Mouse (Mus musculus) brain, embryonic 14.5 days (tissue): ENCODE results near the gene Slc22a21.

ENCODE experiments used
- CTCF ChIP-seq: fragments of 200-500 bp; IDR thresholded peaks from 2 replicates; pipeline ENCODE4 v1.5.1; 2012; ENCODE audit warnings: inconsistent platforms, mild to moderate bottlenecking, moderate library complexity, borderline replicate concordance; ENCODE audit not compliant: insufficient read depth, insufficient read length; ENCODE audit errors: extremely low read depth
- POLR2A ChIP-seq: fragments of 200-500 bp; IDR thresholded peaks from 2 replicates; pipeline ENCODE4 v1.6.1; 2012; ENCODE audit warnings: mild to moderate bottlenecking, inconsistent platforms, borderline replicate concordance; ENCODE audit not compliant: poor library complexity, insufficient read depth, insufficient read length, severe bottlenecking; ENCODE audit errors: extremely low read depth

DNA sequence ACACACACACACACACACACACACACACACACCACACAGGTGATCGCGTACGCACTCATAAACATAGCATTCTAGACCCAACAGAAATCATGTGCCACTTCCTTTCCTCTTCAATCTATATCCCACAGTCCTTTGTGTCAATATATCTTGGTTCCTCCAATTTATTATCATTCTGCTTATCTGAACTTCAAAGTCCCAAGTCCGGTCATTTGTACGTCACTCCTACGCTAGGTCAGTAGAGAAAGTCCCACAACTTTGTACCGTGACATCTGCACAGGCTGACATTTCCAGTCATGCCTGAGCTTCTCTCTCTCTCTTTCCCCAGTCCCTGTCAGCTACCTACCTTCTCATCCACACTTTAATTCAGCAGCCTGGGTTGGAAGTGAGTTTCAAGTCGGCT is 71.4 kb downstream of the Slc22a21 start:
- TF ChIP-seq POLR2A, result no peak
- TF ChIP-seq CTCF, result no peak
